Mouse (Mus musculus) fibroblast of lung, adult 2 months (primary cell): ENCODE results near the gene Cenpj.

ENCODE experiments used
- DNase-seq: peaks from one replicate; pipeline ENCODE4 v3.0.0-alpha.2; 2011; ENCODE audit warnings: low read depth

The Cenpj gene

GRCm38 (mm10) chr14:56545491-56545890 is 29.7 kb downstream of the Cenpj start:
- DNase-seq: no peak

GRCm38 (mm10) chr14:56544946-56545345 is 30.3 kb downstream of the Cenpj start:
- no peak for DNase-seq

- no peak for DNase-seq
These were observed 44.4 kb downstream of the Cenpj start for GRCm38 (mm10) chr14:56530788-56531187.

- DNase-seq: no peak
These were observed 60.5 kb downstream of the Cenpj start for GRCm38 (mm10) chr14:56514775-56515174.

GRCm38 (mm10) chr14:56512084-56512483 is 63.1 kb downstream of the Cenpj start:
- no peak for DNase-seq

GRCm38 (mm10) chr14:56506743-56507142 is 68.5 kb downstream of the Cenpj start:
- DNase-seq: no peak

- no peak for DNase-seq
These were observed 72.8 kb downstream of the Cenpj start for GRCm38 (mm10) chr14:56502407-56502806.

GRCm38 (mm10) chr14:56489806-56490205 is 85.4 kb downstream of the Cenpj start:
- DNase-seq: no peak
